Mouse (Mus musculus): ENCODE data around the gene Epha2. TPM values are rescaled to one million over a fixed set of nuclear protein-coding genes. Genes with fewer than 3 reads are reported as not detected.
A peak's percentile ranks its signal among the peaks of the same experiment; 100 is the strongest.

The Epha2 gene
- polyA plus RNA-seq, 1 experiment from 2014 or later, result 1.4 TPM

DNA sequence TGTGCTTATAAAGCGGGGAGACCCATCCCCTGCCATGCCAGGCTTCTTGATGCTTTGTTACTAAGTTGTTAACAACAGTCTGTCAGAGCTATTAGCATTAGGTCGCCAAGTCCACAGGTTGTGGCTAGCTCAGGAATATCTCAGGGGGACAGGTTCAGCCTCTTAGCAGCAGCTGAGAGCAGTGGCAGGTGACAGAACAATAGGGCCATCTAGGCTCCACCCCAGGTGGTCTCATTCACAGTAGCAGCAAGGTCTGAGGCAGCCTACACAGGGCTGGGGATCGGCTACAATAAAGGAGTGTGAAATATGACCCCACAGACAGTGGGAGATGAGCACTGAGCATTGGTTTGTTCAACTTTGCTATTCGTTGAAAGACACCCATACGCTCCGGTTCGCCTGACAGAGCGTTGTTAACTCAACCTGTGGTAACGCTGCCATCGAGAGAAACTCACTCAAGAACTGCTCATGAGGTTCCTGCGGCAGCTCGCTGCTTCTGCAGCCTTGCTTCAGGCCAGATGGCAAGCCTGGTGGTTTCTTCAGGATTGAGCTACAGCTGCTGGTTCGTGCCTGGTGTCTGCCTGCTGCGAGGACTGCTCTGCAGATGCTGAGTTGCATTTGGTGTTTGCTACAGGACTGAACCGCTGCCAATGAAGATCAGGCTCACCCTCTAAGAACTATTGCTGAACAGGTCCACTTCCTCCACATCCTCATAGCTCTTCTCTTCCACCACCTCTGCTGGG, 30.7 kb upstream of the Epha2 start:
- H3K27ac ChIP-seq (replicated peaks), result no peak overlapping the region
- H3K4me1 ChIP-seq (replicated peaks), result peaks cover 20% of the 10 kb centered on the region
- no peak overlapping the region for H3K4me3 ChIP-seq
- H3K27me3 ChIP-seq, result peaks cover 4% of the 10 kb centered on the region; the same call in 1 of the 2 replicates
- no peak overlapping the region for H3K9ac ChIP-seq
- H3K9me3 ChIP-seq, result no peaks in the 10 kb centered on the region
- H3K4me2 ChIP-seq, result no peak overlapping the region
- no peaks in the 10 kb centered on the region for H3K36me3 ChIP-seq
- 56% methylated on average over 15 of the region's 15 CpGs for whole genome bisulfite sequencing
- no peak for ATAC-seq (ENCODE audit: low FRiP score, low read depth)

DNA sequence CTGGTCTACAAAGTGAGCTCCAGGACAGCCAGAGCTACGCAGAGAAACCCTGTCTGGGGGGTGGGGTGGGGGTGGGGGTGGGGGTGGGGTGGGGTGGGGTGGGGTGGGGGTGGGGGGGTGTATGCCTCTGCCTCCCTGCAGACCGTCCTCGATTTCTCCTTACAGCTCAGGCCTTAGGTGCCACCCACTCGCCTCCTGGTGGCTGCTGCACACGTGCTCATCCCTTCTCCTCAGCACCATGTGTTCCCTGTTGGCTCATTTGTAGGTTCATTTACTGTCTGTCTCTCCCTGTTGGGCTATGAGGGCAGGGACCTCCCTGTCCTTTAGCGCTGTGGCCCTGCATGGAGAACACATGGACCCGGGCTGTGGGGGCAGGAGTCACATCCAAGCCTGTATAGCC, 29.8 kb upstream of the Epha2 start:
- H3K4me1 ChIP-seq (replicated peaks), result peaks cover 20% of the 10 kb centered on the region
- no peak overlapping the region for H3K27ac ChIP-seq (replicated peaks)
- no peak overlapping the region for H3K9ac ChIP-seq
- H3K4me3 ChIP-seq, result no peak overlapping the region
- ATAC-seq (ENCODE audit: low FRiP score, low read depth), result no peak
- no peaks in the 10 kb centered on the region for H3K36me3 ChIP-seq
- peaks cover 4% of the 10 kb centered on the region; the same call in 1 of the 2 replicates for H3K27me3 ChIP-seq
- H3K9me3 ChIP-seq, result no peaks in the 10 kb centered on the region
- WGBS, result 77% methylated on average over 7 of the region's 7 CpGs
- H3K4me2 ChIP-seq, result no peak overlapping the region

DNA sequence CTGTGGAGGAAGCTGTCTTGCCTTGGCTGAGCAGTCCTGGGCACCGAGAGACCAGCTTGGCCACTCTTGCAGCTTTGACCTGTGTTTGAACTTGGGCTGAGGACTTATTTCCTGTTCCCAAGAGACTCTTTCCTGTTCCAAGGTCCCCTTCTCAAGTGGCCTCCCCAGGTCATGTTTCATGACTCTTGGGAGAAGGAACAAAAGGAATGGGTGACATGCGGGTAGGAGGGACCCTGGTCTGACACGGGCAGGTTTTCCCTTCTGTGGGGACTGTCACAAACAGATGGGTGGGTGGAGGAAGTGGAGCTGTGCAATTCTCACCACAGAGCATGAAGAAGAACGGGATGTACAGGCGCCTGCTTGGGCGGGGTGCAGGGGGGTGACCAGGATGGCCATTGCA, 29.3 kb upstream of the Epha2 start:
- Histone ChIP-seq H3K27me3 (peaks cover 4% of the 10 kb centered on the region; the same call in 1 of the 2 replicates), H3K4me3 (no peak overlapping the region), H3K36me3 (no peaks in the 10 kb centered on the region), H3K27ac (replicated peaks) (no peak overlapping the region), H3K4me1 (replicated peaks) (peaks cover 20% of the 10 kb centered on the region), H3K9me3 (no peaks in the 10 kb centered on the region), H3K4me2 (no peak overlapping the region), H3K9ac (no peak overlapping the region)
- ATAC-seq (ENCODE audit: low FRiP score, low read depth), result no peak
- WGBS, result 87% methylated on average over 6 of the region's 6 CpGs

DNA sequence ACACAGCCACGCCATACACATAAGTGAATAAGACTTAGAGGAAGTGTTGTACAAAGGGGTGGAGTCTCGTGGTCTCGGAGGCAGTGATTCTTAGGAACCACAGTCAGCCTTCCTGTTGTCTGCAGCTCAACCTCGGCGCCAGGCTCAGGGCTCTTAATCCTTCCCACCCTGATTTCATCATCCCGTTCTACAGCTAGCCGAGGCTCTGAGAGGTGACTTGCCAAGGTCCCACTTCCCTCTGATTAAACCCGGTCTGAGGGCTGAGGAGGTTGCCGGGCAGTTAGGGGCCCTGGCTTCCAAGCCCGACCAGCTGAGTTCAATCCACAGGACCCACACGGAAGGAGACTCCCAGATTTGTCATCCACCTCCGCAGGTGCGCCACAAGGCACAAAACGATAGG, 28.2 kb upstream of the Epha2 start:
- H3K9ac ChIP-seq, result peak overlapping the region; percentile 35; the same call in 1 of the 2 replicates
- no peak for ATAC-seq (ENCODE audit: low FRiP score, low read depth)
- 0 out of 2 replicates have a peak overlapping the region, but pooled peaks have one; percentile 15 for H3K4me3 ChIP-seq
- H3K36me3 ChIP-seq, result no peaks in the 10 kb centered on the region
- H3K27ac ChIP-seq (replicated peaks), result no peak overlapping the region
- H3K4me1 ChIP-seq (replicated peaks), result peaks cover 20% of the 10 kb centered on the region
- H3K4me2 ChIP-seq, result peak overlapping the region; percentile 47
- 22% methylated on average over 14 of the region's 14 CpGs for WGBS
- peaks cover 4% of the 10 kb centered on the region; the same call in 1 of the 2 replicates for H3K27me3 ChIP-seq
- H3K9me3 ChIP-seq, result no peaks in the 10 kb centered on the region

DNA sequence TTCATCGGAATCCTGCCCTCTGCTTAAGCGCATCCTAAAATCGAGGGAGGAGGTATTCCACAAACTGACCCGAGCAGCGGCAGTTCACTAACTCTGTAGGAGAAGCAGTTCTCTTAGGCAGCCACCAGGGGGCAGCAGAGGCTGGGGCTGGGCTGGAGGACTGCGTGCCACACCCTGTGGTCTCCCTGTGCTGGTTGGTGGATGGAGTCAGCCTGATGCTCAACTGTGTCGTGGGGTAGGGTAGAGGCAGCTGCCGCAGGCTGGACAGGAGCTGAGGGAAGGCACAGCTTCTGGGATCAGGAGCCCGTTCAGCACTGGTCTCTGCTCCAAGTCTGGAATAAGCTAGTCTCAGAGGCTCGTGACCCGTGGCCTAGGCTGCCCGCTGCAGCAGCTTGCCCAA, 27.7 kb upstream of the Epha2 start:
- Histone ChIP-seq H3K36me3 (no peaks in the 10 kb centered on the region), H3K27me3 (peaks cover 4% of the 10 kb centered on the region; the same call in 1 of the 2 replicates), H3K27ac (replicated peaks) (no peak overlapping the region), H3K9ac (peak overlapping the region; percentile 35; the same call in 1 of the 2 replicates), H3K4me2 (peak overlapping the region; percentile 47), H3K4me3 (0 out of 2 replicates have a peak overlapping the region, but pooled peaks have one; percentile 15), H3K9me3 (no peaks in the 10 kb centered on the region), H3K4me1 (replicated peaks) (peaks cover 20% of the 10 kb centered on the region)
- WGBS, result 21% methylated on average over 12 of the region's 12 CpGs
- ATAC-seq (ENCODE audit: low FRiP score, low read depth), result peak; percentile 75

DNA sequence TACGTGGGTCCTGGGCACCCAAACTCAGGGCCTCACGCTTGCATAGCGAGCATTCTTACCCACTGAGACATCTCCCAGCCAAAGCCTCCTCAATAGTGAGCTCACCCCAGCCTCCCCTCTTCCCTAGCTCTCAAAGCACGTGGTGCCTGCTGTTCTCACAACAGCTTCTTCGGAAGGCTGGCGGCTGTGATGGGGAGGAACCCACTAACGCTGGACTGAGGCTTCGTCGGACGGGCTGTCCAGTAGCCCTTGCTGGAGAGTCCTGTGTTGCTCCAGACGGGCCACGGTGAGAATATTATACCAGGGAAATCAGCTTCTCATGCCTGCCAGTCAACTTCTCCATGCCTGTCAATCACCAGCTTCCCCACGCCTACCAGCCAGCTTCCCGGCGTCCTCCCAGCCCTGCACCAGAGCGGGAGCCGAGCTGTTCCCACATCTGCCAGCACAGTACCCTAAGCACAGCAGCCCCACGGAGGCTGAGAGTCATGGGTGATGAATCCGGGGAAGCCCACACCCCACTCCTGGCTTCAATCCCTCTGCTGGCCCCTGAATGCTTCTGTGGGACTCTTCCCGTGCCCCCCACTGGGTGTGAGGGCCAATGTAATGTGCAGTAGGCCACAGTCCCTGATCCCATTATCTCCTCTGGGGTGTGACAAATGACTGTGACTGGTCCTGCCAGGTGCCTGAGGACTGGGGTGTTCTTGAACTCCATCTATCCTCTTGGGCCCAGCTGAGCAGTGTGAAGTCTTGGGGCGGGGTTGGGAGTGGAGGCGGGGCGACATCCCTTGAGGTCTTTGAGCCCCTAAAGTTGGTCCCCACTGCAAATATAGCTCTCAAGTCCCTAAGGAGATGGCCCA, 26.3 kb upstream of the Epha2 start:
- WGBS, result 27% methylated on average over 23 of the region's 23 CpGs
- Histone ChIP-seq H3K9ac (no peak overlapping the region), H3K27me3 (peaks cover 4% of the 10 kb centered on the region; the same call in 1 of the 2 replicates), H3K4me2 (peak overlapping the region; percentile 40), H3K36me3 (no peaks in the 10 kb centered on the region), H3K27ac (replicated peaks) (no peak overlapping the region), H3K4me3 (no peak overlapping the region), H3K4me1 (replicated peaks) (peaks cover 20% of the 10 kb centered on the region), H3K9me3 (no peaks in the 10 kb centered on the region)
- ATAC-seq (ENCODE audit: low FRiP score, low read depth), result peak; percentile 40; the same call in 1 of the 2 replicates

DNA sequence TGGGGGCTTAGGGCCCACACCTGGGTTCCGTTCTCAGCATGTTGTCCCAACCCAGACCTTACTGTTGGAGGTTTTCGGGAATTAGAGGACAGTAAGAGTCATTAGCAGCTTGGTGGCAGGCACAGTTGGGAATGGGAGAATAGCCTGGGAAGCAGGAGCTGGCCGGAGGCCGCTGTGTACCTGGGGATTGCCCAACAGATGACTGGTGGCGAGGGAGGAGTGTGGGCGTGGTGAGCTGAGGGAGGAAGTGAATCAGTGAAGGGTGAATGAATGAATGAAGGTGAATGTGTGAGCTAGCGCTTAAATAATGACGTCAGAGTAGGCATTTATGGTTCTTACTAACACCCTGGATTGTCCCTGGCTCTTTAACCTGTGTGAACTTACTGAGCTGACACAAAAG, 23.9 kb upstream of the Epha2 start:
- no peak overlapping the region for H3K4me3 ChIP-seq
- H3K27ac ChIP-seq (replicated peaks), result no peak overlapping the region
- H3K4me2 ChIP-seq, result no peak overlapping the region
- peaks cover 4% of the 10 kb centered on the region; the same call in 1 of the 2 replicates for H3K27me3 ChIP-seq
- no peaks in the 10 kb centered on the region for H3K36me3 ChIP-seq
- no peaks in the 10 kb centered on the region for H3K9me3 ChIP-seq
- H3K4me1 ChIP-seq (replicated peaks), result peaks cover 20% of the 10 kb centered on the region
- no peak overlapping the region for H3K9ac ChIP-seq
- WGBS, result 92% methylated on average over 8 of the region's 8 CpGs
- ATAC-seq (ENCODE audit: low FRiP score, low read depth), result no peak

DNA sequence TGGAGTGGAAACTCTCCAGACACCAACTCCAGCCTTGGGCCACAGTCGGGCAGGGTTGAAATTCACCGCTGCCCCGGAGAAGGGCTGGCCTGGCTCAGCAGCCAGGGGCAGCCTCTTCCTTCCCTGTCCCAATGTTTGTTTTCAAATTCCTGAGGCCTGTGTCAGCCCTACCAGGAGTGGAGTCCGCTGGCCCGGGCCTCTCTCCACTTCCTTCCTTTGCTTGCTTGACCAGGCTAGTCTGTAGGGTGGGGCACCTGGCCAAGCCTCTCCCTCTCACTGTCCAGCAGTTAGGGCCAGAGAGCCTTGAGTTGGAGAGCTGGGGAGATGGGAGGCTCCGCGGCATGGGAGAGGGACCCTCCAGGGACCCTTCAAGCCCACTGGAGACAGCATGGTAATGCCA, 22.9 kb upstream of the Epha2 start:
- no peak for ATAC-seq (ENCODE audit: low FRiP score, low read depth)
- H3K9me3 ChIP-seq, result no peaks in the 10 kb centered on the region
- H3K27me3 ChIP-seq, result no peaks in the 10 kb centered on the region
- 49% methylated on average over 7 of the region's 7 CpGs for WGBS
- H3K4me3 ChIP-seq, result no peak overlapping the region
- peaks cover 17% of the 10 kb centered on the region for H3K4me1 ChIP-seq (replicated peaks)
- H3K9ac ChIP-seq, result no peak overlapping the region
- peak overlapping the region; percentile 13 for H3K27ac ChIP-seq (replicated peaks)
- no peaks in the 10 kb centered on the region for H3K36me3 ChIP-seq
- H3K4me2 ChIP-seq, result no peak overlapping the region

DNA sequence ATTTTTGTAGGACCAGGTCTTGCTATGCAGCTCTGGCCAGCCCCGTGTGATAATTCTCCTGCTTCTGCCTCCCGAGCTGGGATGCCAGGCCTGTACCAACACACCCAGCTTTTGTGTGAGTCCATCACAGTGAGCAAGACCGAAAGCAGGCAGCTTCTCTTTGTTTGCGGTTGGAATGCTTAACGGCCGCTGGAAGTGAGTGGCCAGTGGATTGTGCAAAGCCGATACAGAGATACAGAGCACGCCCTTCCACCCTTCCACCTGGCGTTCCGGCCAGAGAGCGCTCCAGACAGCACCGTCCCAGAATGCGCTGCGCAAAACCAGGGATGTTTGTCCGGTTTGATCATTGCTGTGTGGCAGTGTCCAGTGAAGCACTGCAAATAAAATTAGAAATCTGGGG, 21.7 kb upstream of the Epha2 start:
- Histone ChIP-seq H3K4me2 (no peak overlapping the region), H3K36me3 (no peaks in the 10 kb centered on the region), H3K4me3 (no peak overlapping the region), H3K27me3 (no peaks in the 10 kb centered on the region), H3K27ac (replicated peaks) (no peak overlapping the region), H3K4me1 (replicated peaks) (peaks cover 8% of the 10 kb centered on the region), H3K9ac (no peak overlapping the region), H3K9me3 (no peaks in the 10 kb centered on the region)
- no peak for ATAC-seq (ENCODE audit: low FRiP score, low read depth)
- 53% methylated on average over 15 of the region's 15 CpGs for WGBS

DNA sequence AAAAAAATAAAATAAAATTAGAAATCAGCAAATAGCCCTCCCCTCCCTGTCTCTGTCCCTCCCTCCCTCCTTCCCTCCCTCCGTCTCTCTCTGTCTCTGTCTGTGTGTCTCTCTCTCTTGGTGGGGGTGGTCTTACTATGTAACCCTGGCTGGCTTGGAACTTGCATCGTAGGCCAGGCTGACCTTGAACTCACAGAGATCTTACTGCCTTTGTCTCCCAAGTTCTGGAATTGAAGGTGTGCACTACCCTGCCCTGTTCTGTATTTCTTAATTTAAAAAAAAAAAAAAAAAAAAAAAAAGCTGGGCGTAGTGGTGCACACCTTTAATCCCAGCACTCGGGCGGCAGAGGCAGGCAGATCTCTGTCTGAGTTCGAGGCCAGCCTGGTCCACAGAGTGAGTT, 21.3 kb upstream of the Epha2 start:
- Histone ChIP-seq H3K9me3 (no peaks in the 10 kb centered on the region), H3K9ac (no peak overlapping the region)
- WGBS, result 89% methylated on average over 6 of the region's 6 CpGs

DNA sequence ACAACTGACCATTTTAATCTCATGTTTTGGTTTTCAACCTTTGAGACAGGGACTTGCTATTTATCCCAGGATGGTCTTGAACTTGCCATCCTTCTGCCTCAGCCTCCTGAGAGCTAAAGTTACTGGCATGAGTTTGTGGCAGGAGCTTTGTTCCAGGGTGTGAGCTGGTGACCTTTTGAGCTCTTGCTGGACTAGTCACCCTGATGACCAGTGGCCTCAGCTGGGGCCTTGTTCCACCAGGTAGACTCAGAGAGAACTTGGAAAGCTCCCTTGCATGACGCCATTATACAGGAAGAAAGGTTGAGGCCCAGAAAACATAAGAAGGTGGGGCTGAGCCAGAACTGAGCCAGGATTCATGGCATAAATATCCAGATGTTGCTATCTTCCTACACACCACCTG, 20.6 kb upstream of the Epha2 start:
- Histone ChIP-seq H3K27ac (replicated peaks) (no peak overlapping the region), H3K9me3 (no peaks in the 10 kb centered on the region), H3K4me3 (no peak overlapping the region), H3K36me3 (no peaks in the 10 kb centered on the region), H3K27me3 (no peaks in the 10 kb centered on the region; the same call in 1 of the 2 replicates), H3K4me1 (replicated peaks) (no peaks in the 10 kb centered on the region), H3K4me2 (no peak overlapping the region), H3K9ac (no peak overlapping the region)
- no peak for ATAC-seq (ENCODE audit: low FRiP score, low read depth)
- 100% methylated on average over 1 of the region's 1 CpGs for WGBS

More for the DNA sequence above, 21.3 kb upstream of the Epha2 start:
- ATAC-seq (ENCODE audit: low FRiP score, low read depth), result no peak
- no peaks in the 10 kb centered on the region for H3K36me3 ChIP-seq
- no peak overlapping the region for H3K4me3 ChIP-seq
- H3K4me2 ChIP-seq, result no peak overlapping the region
- H3K27ac ChIP-seq (replicated peaks), result no peak overlapping the region
- H3K27me3 ChIP-seq, result no peaks in the 10 kb centered on the region; the same call in 1 of the 2 replicates
- H3K4me1 ChIP-seq (replicated peaks), result peaks cover 4% of the 10 kb centered on the region

DNA sequence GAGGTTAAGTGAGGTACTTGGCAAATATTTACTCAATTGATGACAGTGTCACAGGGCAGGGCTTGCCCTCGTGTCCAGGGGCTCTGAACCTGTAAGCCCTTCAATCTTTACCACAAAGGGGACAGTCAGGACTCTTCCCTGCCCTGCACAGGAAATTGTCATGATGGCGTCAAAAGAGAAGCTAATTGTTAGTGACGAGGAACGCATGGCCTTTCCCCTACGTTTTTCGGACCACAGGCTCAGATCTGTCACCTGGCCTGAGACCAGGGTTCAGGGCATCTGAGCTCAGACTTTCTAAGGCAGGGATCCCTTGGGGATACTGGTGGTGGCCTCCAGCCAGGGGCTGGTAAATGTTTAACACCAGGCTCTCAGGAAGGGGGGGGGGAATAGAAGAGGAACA, 19.9 kb upstream of the Epha2 start:
- Histone ChIP-seq H3K27me3 (no peaks in the 10 kb centered on the region; the same call in none of the 2 replicates), H3K9me3 (no peaks in the 10 kb centered on the region), H3K4me3 (no peak overlapping the region), H3K4me1 (replicated peaks) (no peaks in the 10 kb centered on the region), H3K4me2 (no peak overlapping the region), H3K9ac (no peak overlapping the region), H3K27ac (replicated peaks) (no peak overlapping the region), H3K36me3 (no peaks in the 10 kb centered on the region)
- ATAC-seq (ENCODE audit: low FRiP score, low read depth), result no peak
- WGBS, result 51% methylated on average over 6 of the region's 6 CpGs
